Mouse (Mus musculus) monocyte, adult 5-6 weeks (primary cell): ENCODE data around the gene Depdc1b. TPM values are rescaled to one million over a fixed set of nuclear protein-coding genes. Genes with fewer than 3 reads are reported as not detected.

ENCODE experiments used
- ATAC-seq: fragments of 153-309, 156-312 bp; replicated peaks from 2 replicates; pipeline ENCODE4 v1.8.0; 2017; ENCODE audit warnings: mild to moderate bottlenecking; ENCODE audit not compliant: low TSS enrichment, insufficient number of reproducible peaks, severe bottlenecking, poor library complexity, low FRiP score
- total RNA-seq: library from RNA; stranded (forward); fragments of 200-1000, 200-491, 200-594 nt; gene quantifications from 3 replicates; pipeline ENCODE4 v1.2.3, GENCODE M21; 2017

The Depdc1b gene
- total RNA-seq, 1 experiment from 2014 or later: 8.3 TPM

GRCm38 (mm10) chr13:108415464-108415863, 99.3 kb downstream of the Depdc1b start:
- no peak for ATAC-seq

GRCm38 (mm10) chr13:108418741-108419507, 102.8 kb downstream of the Depdc1b start:
- ATAC-seq: no peak

GRCm38 (mm10) chr13:108426322-108426721, 110.2 kb downstream of the Depdc1b start:
- no peak for ATAC-seq

GRCm38 (mm10) chr13:108428809-108429208, 112.7 kb downstream of the Depdc1b start:
- ATAC-seq: no peak

- ATAC-seq: no peak
These were observed 113.5 kb downstream of the Depdc1b start for GRCm38 (mm10) chr13:108429623-108430022.

GRCm38 (mm10) chr13:108431776-108432175, 115.6 kb downstream of the Depdc1b start:
- ATAC-seq: no peak

- ATAC-seq: no peak
These were observed 119.6 kb downstream of the Depdc1b start for GRCm38 (mm10) chr13:108435687-108436086.

GRCm38 (mm10) chr13:108437424-108437823, 121.3 kb downstream of the Depdc1b start:
- no peak for ATAC-seq

GRCm38 (mm10) chr13:108439012-108439411, 122.9 kb downstream of the Depdc1b start:
- ATAC-seq: no peak

- ATAC-seq: no peak
These were observed 132.3 kb downstream of the Depdc1b start for GRCm38 (mm10) chr13:108448348-108448931.

GRCm38 (mm10) chr13:108449116-108450097, 133.3 kb downstream of the Depdc1b start, which contains the start of gene Pde4d:
TSS of gene Pde4d (plus strand) at chr13:108449948.
- no peak for ATAC-seq

- no peak for ATAC-seq
These were observed 135.0 kb downstream of the Depdc1b start for GRCm38 (mm10) chr13:108451122-108451521.

- ATAC-seq: no peak
These were observed 137.2 kb downstream of the Depdc1b start for GRCm38 (mm10) chr13:108453064-108453919.

Other genes starting within 250 kb of the Depdc1b start
- 11.4 to 19.9 TPM (median 19.1 TPM) in 3 replicates for gene Ndufaf2, start 157.7 kb upstream of the Depdc1b start, total RNA-seq
- 5.8 to 15.7 TPM (median 8.4 TPM) in 3 replicates for gene Ercc8, start 157.6 kb upstream of the Depdc1b start, total RNA-seq
- 1.7 to 8.5 TPM (median 3.8 TPM) in 3 replicates for gene Elovl7, start 101.9 kb upstream of the Depdc1b start, total RNA-seq
- 3.4 to 9.2 TPM (median 3.7 TPM) in 3 replicates for gene Pde4d, start 133.6 kb downstream of the Depdc1b start, total RNA-seq